Mouse (Mus musculus): ENCODE measurements around the gene 1700013G24Rik.

DNA sequence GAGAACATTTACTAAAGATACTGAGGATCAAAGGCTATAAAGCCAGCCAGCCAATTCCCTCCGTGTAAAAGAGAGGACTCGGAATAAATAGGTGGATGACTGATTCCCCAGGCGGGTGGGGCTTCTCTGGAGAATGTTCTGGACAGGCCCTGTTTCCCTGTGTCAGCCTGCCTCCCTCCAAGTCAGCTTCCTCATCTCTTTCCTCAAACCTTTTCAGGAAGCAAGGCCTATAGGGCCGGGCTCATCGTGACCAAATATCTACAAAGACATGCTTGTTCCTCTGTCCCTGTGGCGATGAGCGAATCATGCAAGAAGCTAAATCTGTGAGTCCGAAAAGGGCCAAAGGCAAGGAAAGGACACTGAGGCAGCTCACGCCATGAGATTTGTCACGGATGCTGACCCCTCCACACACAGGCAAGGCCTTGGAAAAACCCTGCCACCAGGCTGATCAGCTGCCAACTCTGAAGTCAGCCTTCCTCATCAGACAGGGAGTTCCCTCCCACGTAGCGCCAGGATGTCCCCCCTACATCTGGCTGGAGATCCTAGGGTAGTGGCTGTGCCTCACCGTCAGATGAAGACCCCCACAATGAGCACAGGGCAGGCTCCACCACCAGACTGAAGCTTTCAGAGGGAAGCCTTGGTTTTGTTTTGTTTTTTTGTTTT lies 12.2 kb downstream of the 1700013G24Rik start:
- TF ChIP-seq TAL1 (IDR thresholded peaks at IDR 0.05; ENCODE audit: low read length) (no peak), GATA1 (IDR thresholded peaks at IDR 0.05; ENCODE audit: low read length) (no peak)

All from erythroblast, embryonic 14.5 days (primary cell).